14 mouse cellular contexts compared by ENCODE assay signal in the genomic region with DNA sequence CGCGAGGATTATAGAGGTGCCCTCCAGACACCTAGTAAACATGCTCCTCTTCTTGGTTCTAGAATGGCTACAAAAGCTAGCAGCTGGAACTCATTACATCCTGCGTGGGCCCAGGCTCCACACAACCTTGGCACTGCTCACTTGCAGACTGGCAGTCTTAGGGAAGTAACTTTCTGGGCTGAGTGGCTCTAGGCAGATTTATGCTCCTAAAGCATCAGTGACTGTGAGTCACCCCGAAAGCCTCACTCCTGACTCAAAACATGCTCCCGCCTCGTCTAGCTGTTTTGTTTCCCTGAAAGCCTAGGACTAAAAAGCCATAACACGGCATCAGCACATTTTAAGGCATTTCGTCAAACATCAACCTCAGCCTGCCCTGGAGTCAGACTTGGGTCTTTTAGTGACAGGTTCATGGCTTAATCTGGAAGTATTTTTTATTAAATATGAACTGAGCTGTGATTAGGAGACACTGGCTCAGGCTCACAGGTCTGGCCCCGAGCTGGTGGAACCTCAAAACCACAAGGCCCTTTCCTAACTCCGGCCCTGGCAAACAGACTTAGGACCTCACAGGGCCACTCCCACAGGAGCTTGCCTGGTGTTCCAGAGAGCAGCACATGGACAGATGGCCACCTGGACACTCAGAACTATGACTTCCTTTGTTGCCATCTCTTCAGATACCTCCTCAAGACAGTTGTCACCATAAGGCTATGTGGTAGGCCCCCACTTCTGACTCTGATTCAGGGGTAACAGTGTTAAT. TPM values are rescaled to one million over a fixed set of nuclear protein-coding genes. Genes with fewer than 3 reads are reported as not detected.
A peak's percentile ranks its signal among the peaks of the same experiment; 100 is the strongest.
DNase-seq lines count a peak whose midpoint lies in the region; ATAC-seq and TF ChIP-seq lines count a peak whose summit lies in the region.
"Had no signal": no experiment of that assay in that cellular context is flagged by ENCODE, and none has a peak within 500 bp of the region (broad histone marks: within the 10 kb centered on the region; RNA-seq: fewer than 3 reads in every experiment).

No protein-coding gene starts in this region.

- no peak for ATAC-seq in hindbrain, embryonic 11.5 days (ENCODE audit: low FRiP score)
- ATAC-seq in forebrain, embryonic 12.5 days (ENCODE audit: low FRiP score) = no peak

- peaks cover 7% of the 10 kb centered on the region for H3K36me3 ChIP-seq in hindbrain, embryonic 11.5 days (ENCODE audit: control insufficient read depth, insufficient read depth, low read length)
- peaks cover 71% of the 10 kb centered on the region for H3K36me3 ChIP-seq in forebrain, embryonic 12.5 days (replicated peaks)

- H3K4me1 ChIP-seq in embryonic fibroblast, embryonic 13.5 days (ENCODE audit: control insufficient read depth, insufficient read depth, low read length) = peaks cover 20% of the 10 kb centered on the region
- H3K4me1 ChIP-seq in hindbrain, embryonic 11.5 days (replicated peaks; ENCODE audit: control insufficient read depth, insufficient read depth, low read length) = no peaks in the 10 kb centered on the region
- H3K4me1 ChIP-seq in forebrain, embryonic 12.5 days = no peaks in the 10 kb centered on the region
- H3K4me1 ChIP-seq: stomach, embryonic 15.5 days had no signal

- H3K4me3 ChIP-seq in embryonic fibroblast, embryonic 13.5 days (ENCODE audit: insufficient read depth, low read length) = no peak overlapping the region
- H3K4me3 ChIP-seq in hindbrain, embryonic 11.5 days (ENCODE audit: low read depth, low read length) = no peak overlapping the region
- no peak overlapping the region for H3K4me3 ChIP-seq in forebrain, embryonic 12.5 days (replicated peaks)
- H3K4me3 ChIP-seq: embryonic facial prominence, embryonic 12.5 days; stomach, embryonic 15.5 days had no signal

- intact Hi-C loops in heart, postnatal 25 days (cut with DNase I) = no loop called here

- no peaks in the 10 kb centered on the region for H3K9me3 ChIP-seq in hindbrain, embryonic 11.5 days (ENCODE audit: control insufficient read depth, low read length)
- no peaks in the 10 kb centered on the region for H3K9me3 ChIP-seq in forebrain, embryonic 12.5 days
- H3K9me3 ChIP-seq: embryonic facial prominence, embryonic 12.5 days; stomach, embryonic 15.5 days had no signal

- DNase-seq in heart, postnatal 25 days (ENCODE audit: low spot score) = peak; percentile 10
- no peak for DNase-seq in heart, adult 18-20 months
- peak; percentile 53 for DNase-seq in urinary bladder, postnatal 14 days (ENCODE audit: low spot score)
- DNase-seq in urinary bladder, postnatal 36 days (ENCODE audit: low spot score in 2 of 2) = no peak
- DNase-seq in telencephalon, adult 2 months (ENCODE audit: low read depth, low spot score) = peak; percentile 40
- no peak for DNase-seq in hindbrain, embryonic 11.5 days (ENCODE audit: low spot score)
- DNase-seq: cerebellum, adult 2 months; gastrocnemius, postnatal 25 days; heart, postnatal 36 days; kidney, adult 8-10 months had no signal

- peak overlapping the region; percentile 96 for H3K27ac ChIP-seq in embryonic fibroblast, embryonic 13.5 days (ENCODE audit: insufficient read depth, low read length)
- no peak overlapping the region for H3K27ac ChIP-seq in hindbrain, embryonic 11.5 days (ENCODE audit: low read depth, low read length)
- H3K27ac ChIP-seq in forebrain, embryonic 12.5 days = no peak overlapping the region
- H3K27ac ChIP-seq: embryonic facial prominence, embryonic 12.5 days; stomach, embryonic 15.5 days had no signal

- H3K9ac ChIP-seq in hindbrain, embryonic 11.5 days (ENCODE audit: low read depth, low read length) = no peak overlapping the region
- no peak overlapping the region for H3K9ac ChIP-seq in forebrain, embryonic 12.5 days
- H3K9ac ChIP-seq: embryonic facial prominence, embryonic 12.5 days; stomach, embryonic 15.5 days had no signal

- WGBS in hindbrain, embryonic 11.5 days = 93% methylated on average over 10 of the region's 10 CpGs
- 90% methylated on average over 10 of the region's 10 CpGs for WGBS in forebrain, embryonic 12.5 days

- no peak overlapping the region for H3K4me2 ChIP-seq in hindbrain, embryonic 11.5 days (replicated peaks; ENCODE audit: low read depth, low read length)
- no peak overlapping the region for H3K4me2 ChIP-seq in forebrain, embryonic 12.5 days
- H3K4me2 ChIP-seq: embryonic facial prominence, embryonic 12.5 days; stomach, embryonic 15.5 days had no signal

- no peak for TF ChIP-seq POLR2A in embryonic fibroblast, embryonic 13.5 days (IDR thresholded peaks at IDR 0.05; ENCODE audit: low read depth, low read length)

- no peak for TF ChIP-seq CTCF in embryonic fibroblast, embryonic 13.5 days (IDR thresholded peaks at IDR 0.05; ENCODE audit: borderline replicate concordance, insufficient read depth, low read length)

- no peaks in the 10 kb centered on the region for H3K27me3 ChIP-seq in hindbrain, embryonic 11.5 days (ENCODE audit: control insufficient read depth, insufficient read depth, low read length)
- no peaks in the 10 kb centered on the region for H3K27me3 ChIP-seq in forebrain, embryonic 12.5 days
- H3K27me3 ChIP-seq: embryonic facial prominence, embryonic 12.5 days; stomach, embryonic 15.5 days had no signal

RNA-seq across cellular contexts. Expression of a gene that starts 28.9 kb away (rescaled TPM):
- total RNA-seq in heart, postnatal 25 days (2021) = 10 to 100 TPM; 45.3 to 52.9 TPM
- 10 to 100 TPM; 34.8 to 41.3 TPM for total RNA-seq in heart, adult 18-20 months (2021)
- polyA plus RNA-seq in embryonic fibroblast, embryonic 13.5 days (2011; ENCODE audit: insufficient read length, low read depth, missing spikeins) = 49.8 and 62.1 TPM in 2 replicates
- 28.5 and 40.3 TPM in 2 replicates for polyA plus RNA-seq in hindbrain, embryonic 11.5 days (2014; fragmentation: Nextera tagmentation; extraction: Ambion mirVana)
- polyA plus RNA-seq in forebrain, embryonic 12.5 days (2016; fragmentation: Nextera tagmentation; extraction: Ambion mirVana) = 33.4 and 33.5 TPM in 2 replicates

RNA-seq across cellular contexts. Expression of a gene that starts 50.9 kb away (rescaled TPM):
- total RNA-seq in heart, postnatal 25 days (2021) = 10 to 100 TPM; 78.9 to 81.3 TPM
- 10 to 100 TPM; 84.8 to 86.9 TPM for total RNA-seq in heart, adult 18-20 months (2021)
- polyA plus RNA-seq in embryonic fibroblast, embryonic 13.5 days (2011; ENCODE audit: insufficient read length, low read depth, missing spikeins) = 131 and 166 TPM in 2 replicates
- polyA plus RNA-seq in hindbrain, embryonic 11.5 days (2014; fragmentation: Nextera tagmentation; extraction: Ambion mirVana) = 67.8 and 68.1 TPM in 2 replicates
- 115 and 121 TPM in 2 replicates for polyA plus RNA-seq in forebrain, embryonic 12.5 days (2016; fragmentation: Nextera tagmentation; extraction: Ambion mirVana)

Comparison
In these comparisons a context has a peak if more than half of its experiments do, and no peak if none do; other contexts are left out.
1. DNase-seq: peak in heart, postnatal 25 days (single experiment), urinary bladder, postnatal 14 days (single experiment) and telencephalon, adult 2 months (single experiment); none in heart, adult 18-20 months (0 of 2), urinary bladder, postnatal 36 days (0 of 2) and hindbrain, embryonic 11.5 days (single experiment).